Comparison of ENCODE assay signal across 1 mouse cellular context in genomic region chr17:29081618-29082381, GRCm38 (mm10).
TF ChIP-seq lines count a peak whose summit lies in the region.

No protein-coding gene starts in this region.

TF ChIP-seq in CH12.LX, 34 proteins besides CTCF, POLR2A, EP300 and RAD21 (continued from another document):
- TF ChIP-seq CHD1 (IDR thresholded peaks at IDR 0.05; ENCODE audit: low read depth, low read length) (no peak), MAX (IDR thresholded peaks at IDR 0.05; ENCODE audit: low read length) (no peak; the same call in 1 of the 2 replicates), ELF1 (IDR thresholded peaks at IDR 0.05; ENCODE audit: low read depth, low read length) (peak; percentile 62), MEF2A (IDR thresholded peaks at IDR 0.05; ENCODE audit: borderline replicate concordance, low read depth, low read length) (0 out of 2 replicates have a peak, but pooled peaks have one; percentile 68), SIN3A (IDR thresholded peaks at IDR 0.05; ENCODE audit: low read length) (peak; percentile 29; the same call in 1 of the 2 replicates), ETS1 (conservative IDR thresholded peaks at IDR 0.05; ENCODE audit: low read depth, low read length) (peak; percentile 88), USF1 (IDR thresholded peaks at IDR 0.05; ENCODE audit: low read depth, low read length) (no peak), UBTF (IDR thresholded peaks at IDR 0.05; ENCODE audit: low read depth, low read length) (no peak), PAX5 (IDR thresholded peaks at IDR 0.05; ENCODE audit: low read length) (no peak), TBP (conservative IDR thresholded peaks at IDR 0.05; ENCODE audit: low read depth, low read length) (peak; percentile 66; the same call in 1 of the 2 replicates), ZC3H11A (IDR thresholded peaks at IDR 0.05; ENCODE audit: low read depth, low read length) (no peak), BHLHE40 (IDR thresholded peaks at IDR 0.05; ENCODE audit: low read depth, low read length) (peak; percentile 94), MYC (IDR thresholded peaks at IDR 0.05; ENCODE audit: low read depth, low read length) (no peak), IRF4 (IDR thresholded peaks at IDR 0.05; ENCODE audit: low read depth, low read length) (peak; percentile 55; the same call in 1 of the 2 replicates), USF2 (conservative IDR thresholded peaks at IDR 0.05; ENCODE audit: low read depth, low read length) (no peak), E2F4 (IDR thresholded peaks at IDR 0.05; ENCODE audit: insufficient replicate concordance, low read depth, low read length) (no peak), CHD2 (IDR thresholded peaks at IDR 0.05; ENCODE audit: low read length) (no peak; the same call in 1 of the 2 replicates), ZKSCAN1 (IDR thresholded peaks at IDR 0.05; ENCODE audit: borderline replicate concordance, low read depth, low read length) (no peak), SMC3 (IDR thresholded peaks at IDR 0.05; ENCODE audit: low read depth, low read length) (no peak), JUND (conservative IDR thresholded peaks at IDR 0.05; ENCODE audit: low read depth, low read length) (no peak), TCF12 (IDR thresholded peaks at IDR 0.05; ENCODE audit: low read depth, low read length) (peak; percentile 73; the same call in 1 of the 2 replicates), JUN (IDR thresholded peaks at IDR 0.05; ENCODE audit: insufficient read depth, low read depth, low read length) (no peak), GABPA (IDR thresholded peaks at IDR 0.05; ENCODE audit: insufficient replicate concordance, low read depth, low read length) (no peak), RCOR1 (conservative IDR thresholded peaks at IDR 0.05; ENCODE audit: low read depth, low read length) (0 out of 2 replicates have a peak, but pooled peaks have one; percentile 22)
